Mouse (Mus musculus) kidney, embryonic 16.5 days (tissue): ENCODE results near the gene Traf7. TPM values are rescaled to one million over a fixed set of nuclear protein-coding genes. Genes with fewer than 3 reads are reported as not detected.

Experiments
- ATAC-seq: fragments of 200-750 bp; cut with Nextera tagmentation; 2 replicates; pipeline ENCODE4 v1.8.0; 2017; ENCODE audit warnings: moderate TSS enrichment; ENCODE audit not compliant: low FRiP score, low TSS enrichment
- H3K27ac ChIP-seq: fragments of 300-500 bp; sonication (generic); 2 replicates; pipeline ENCODE4 v1.5.1; 2014; ENCODE audit warnings: low read length
- H3K27me3 ChIP-seq: fragments of 300-500 bp; sonication (generic); 2 replicates; pipeline ENCODE4 v1.6.1; 2014; ENCODE audit warnings: low read length, control low read depth, mixed read lengths; ENCODE audit not compliant: insufficient read depth
- H3K36me3 ChIP-seq: fragments of 300-500 bp; sonication (generic); 2 replicates; pipeline ENCODE4 v1.6.1; 2014; ENCODE audit warnings: low read length, control low read depth, mixed read lengths; ENCODE audit not compliant: insufficient read depth
- H3K4me1 ChIP-seq: fragments of 300-500 bp; sonication (generic); 2 replicates; pipeline ENCODE4 v1.6.1; 2014; ENCODE audit warnings: low read length, control low read depth, mixed read lengths; ENCODE audit not compliant: insufficient read depth
- H3K4me2 ChIP-seq: fragments of 300-500 bp; sonication (generic); replicated peaks from 2 replicates; pipeline ENCODE4 v1.6.1; 2014; ENCODE audit warnings: low read depth, low read length
- H3K4me3 ChIP-seq: fragments of 300-500 bp; sonication (generic); 2 replicates; pipeline ENCODE4 v1.5.1; 2014; ENCODE audit warnings: mild to moderate bottlenecking, low read length
- H3K9ac ChIP-seq: fragments of 300-500 bp; sonication (generic); replicated peaks from 2 replicates; pipeline ENCODE4 v1.6.1; 2014; ENCODE audit warnings: low read length
- H3K9me3 ChIP-seq: fragments of 300-500 bp; sonication (generic); 2 replicates; pipeline ENCODE4 v1.6.1; 2016; ENCODE audit warnings: low read length, control low read depth
- WGBS: fragments of 180-500 bp; shearing (Covaris S2); extraction: QIAGEN DNeasy Blood & Tissue Kit; methylation state at CpG from one replicate; pipeline ENCODE4 v1.1.7; 2014; 5-methylcytosine and 5-hydroxymethylcytosine counted together
- polyA plus RNA-seq: library from polyadenylated mRNA; unstranded; fragments of >200 nt; fragmentation: Nextera tagmentation; extraction: Ambion mirVana; gene quantifications from 2 replicates; pipeline ENCODE4 v1.2.1, GENCODE M21; 2015

The Traf7 gene
- 102 and 113 TPM in 2 replicates for polyA plus RNA-seq

- Histone ChIP-seq H3K4me2 (peak within 1 kb of the TSS; percentile 78), H3K36me3 (peaks cover 17% of the 10 kb centered on the region; the same call in 1 of the 2 replicates), H3K4me1 (peaks cover 50% of the 10 kb centered on the region), H3K9ac (peak within 1 kb of the TSS; percentile 91), H3K27ac (peak within 1 kb of the TSS; percentile 88), H3K9me3 (no peaks in the 10 kb centered on the region), H3K27me3 (no peaks in the 10 kb centered on the region), H3K4me3 (peak within 1 kb of the TSS; percentile 80)
- under 1% methylated on average over 40 of the region's 40 CpGs for WGBS
- peak; percentile 98 for ATAC-seq
Measured at GRCm38 (mm10) chr17:24527723-24528559, at the start of gene Traf7. Traf7 (minus strand) TSS chr17:24527938.

- Histone ChIP-seq H3K9me3 (no peaks in the 10 kb centered on the region), H3K27ac (no peak overlapping the region)
- 96% methylated on average over 9 of the region's 9 CpGs for WGBS
Measured at GRCm38 (mm10) chr17:24573811-24574210, 46.1 kb upstream of the Traf7 start.

GRCm38 (mm10) chr17:24572651-24573245 lies 45.0 kb upstream of the Traf7 start:
- Histone ChIP-seq H3K27me3 (no peaks in the 10 kb centered on the region), H3K4me1 (no peaks in the 10 kb centered on the region), H3K9me3 (no peaks in the 10 kb centered on the region), H3K27ac (no peak overlapping the region), H3K9ac (no peak overlapping the region), H3K4me2 (no peak overlapping the region), H3K4me3 (no peak overlapping the region), H3K36me3 (peaks cover 59% of the 10 kb centered on the region)
- 94% methylated on average over 12 of the region's 12 CpGs for WGBS
- ATAC-seq = no peak

More at GRCm38 (mm10) chr17:24573811-24574210, 46.1 kb upstream of the Traf7 start:
- Histone ChIP-seq H3K4me3 (no peak overlapping the region), H3K9ac (no peak overlapping the region), H3K4me2 (no peak overlapping the region), H3K36me3 (peaks cover 56% of the 10 kb centered on the region), H3K4me1 (no peaks in the 10 kb centered on the region), H3K27me3 (no peaks in the 10 kb centered on the region)
- ATAC-seq = no peak

- H3K4me1 ChIP-seq = 0 out of 2 replicates have a peak, but pooled peaks cover 3% of the 10 kb centered on the region
- no peak overlapping the region for H3K4me3 ChIP-seq
- peaks cover 66% of the 10 kb centered on the region for H3K36me3 ChIP-seq
- ATAC-seq = no peak
- WGBS = 84% methylated on average over 4 of the region's 4 CpGs
- H3K9me3 ChIP-seq = no peaks in the 10 kb centered on the region
- H3K27ac ChIP-seq = no peak overlapping the region
- H3K4me2 ChIP-seq = no peak overlapping the region
- H3K27me3 ChIP-seq = no peaks in the 10 kb centered on the region
- no peak overlapping the region for H3K9ac ChIP-seq
Measured at GRCm38 (mm10) chr17:24569837-24570236, 42.1 kb upstream of the Traf7 start.

- H3K36me3 ChIP-seq = peaks cover 44% of the 10 kb centered on the region
- H3K4me2 ChIP-seq = no peak overlapping the region
- no peak overlapping the region for H3K4me3 ChIP-seq
- no peak overlapping the region; the same call in 1 of the 2 replicates for H3K9ac ChIP-seq
- WGBS = 68% methylated on average over 8 of the region's 8 CpGs
- H3K27me3 ChIP-seq = no peaks in the 10 kb centered on the region
- H3K4me1 ChIP-seq = 0 out of 2 replicates have a peak, but pooled peaks cover 3% of the 10 kb centered on the region
- H3K27ac ChIP-seq = no peak overlapping the region
- no peaks in the 10 kb centered on the region for H3K9me3 ChIP-seq
- no peak for ATAC-seq
Measured at GRCm38 (mm10) chr17:24567034-24567779, 39.5 kb upstream of the Traf7 start.

GRCm38 (mm10) chr17:24565792-24566191 lies 38.1 kb upstream of the Traf7 start:
- H3K4me1 ChIP-seq = 0 out of 2 replicates have a peak, but pooled peaks cover 3% of the 10 kb centered on the region
- H3K36me3 ChIP-seq = peaks cover 33% of the 10 kb centered on the region
- no peak for ATAC-seq
- H3K4me2 ChIP-seq = no peak overlapping the region
- H3K27ac ChIP-seq = no peak overlapping the region
- H3K9me3 ChIP-seq = no peaks in the 10 kb centered on the region
- no peak overlapping the region for H3K9ac ChIP-seq
- no peaks in the 10 kb centered on the region for H3K27me3 ChIP-seq
- WGBS = 82% methylated on average over 3 of the region's 3 CpGs
- no peak overlapping the region for H3K4me3 ChIP-seq

GRCm38 (mm10) chr17:24565092-24565491 lies 37.4 kb upstream of the Traf7 start:
- ATAC-seq = no peak
- WGBS = 77% methylated on average over 3 of the region's 3 CpGs
- peaks cover 30% of the 10 kb centered on the region for H3K36me3 ChIP-seq

GRCm38 (mm10) chr17:24564422-24564821 lies 36.7 kb upstream of the Traf7 start:
- Histone ChIP-seq H3K36me3 (peaks cover 24% of the 10 kb centered on the region; the same call in 1 of the 2 replicates), H3K4me2 (no peak overlapping the region), H3K27ac (no peak overlapping the region), H3K9ac (no peak overlapping the region), H3K4me3 (no peak overlapping the region), H3K27me3 (no peaks in the 10 kb centered on the region), H3K4me1 (peaks cover 5% of the 10 kb centered on the region; the same call in 1 of the 2 replicates), H3K9me3 (no peaks in the 10 kb centered on the region)
- ATAC-seq = no peak
- WGBS = 90% methylated on average over 4 of the region's 4 CpGs

More at GRCm38 (mm10) chr17:24565092-24565491, 37.4 kb upstream of the Traf7 start:
- 0 out of 2 replicates have a peak, but pooled peaks cover 3% of the 10 kb centered on the region for H3K4me1 ChIP-seq
- no peak overlapping the region for H3K27ac ChIP-seq
- no peak overlapping the region for H3K9ac ChIP-seq
- H3K4me3 ChIP-seq = no peak overlapping the region
- no peak overlapping the region for H3K4me2 ChIP-seq
- no peaks in the 10 kb centered on the region for H3K27me3 ChIP-seq
- no peaks in the 10 kb centered on the region for H3K9me3 ChIP-seq

- ATAC-seq = no peak
- H3K4me2 ChIP-seq = no peak overlapping the region
- H3K4me1 ChIP-seq = peaks cover 12% of the 10 kb centered on the region
- H3K9ac ChIP-seq = no peak overlapping the region
- 79% methylated on average over 5 of the region's 5 CpGs for WGBS
- H3K36me3 ChIP-seq = peaks cover 16% of the 10 kb centered on the region; the same call in 1 of the 2 replicates
- no peak overlapping the region for H3K4me3 ChIP-seq
- no peak overlapping the region for H3K27ac ChIP-seq
- no peaks in the 10 kb centered on the region for H3K27me3 ChIP-seq
- H3K9me3 ChIP-seq = no peaks in the 10 kb centered on the region
Measured at GRCm38 (mm10) chr17:24563638-24564037, 35.9 kb upstream of the Traf7 start.
